Mouse (Mus musculus) adrenal gland, postnatal 4 days (tissue): ENCODE data around the gene Zfp282. TPM values are rescaled to one million over a fixed set of nuclear protein-coding genes. Genes with fewer than 3 reads are reported as not detected.
"Not testable (repeated sequence)": the region's sequence is repeated elsewhere in the genome, so short reads cannot be mapped to it uniquely, and the experiment has no call there.

Experiments
- DNase-seq, 2 experiments: peaks; one replicate each; pipeline ENCODE4 v3.0.0; 2021 to 2022; ENCODE audit warnings: low spot score in 2 of 2, mixed read lengths in 2 of 2
- long read RNA-seq, 2 experiments: library from polyadenylated mRNA; stranded (forward); transcript quantifications; one replicate each; pipeline ENCODE4 v2.0.0; 2021
- total RNA-seq, 2 experiments: library from RNA; stranded (reverse); gene quantifications; 2 replicates each; pipeline ENCODE4 v1.2.3; 2021

Zfp282 gene
- total RNA-seq = 10 to 100 TPM; 19.7 to 19.8 TPM
- long read RNA-seq, experiment 1, full-length matches to known transcripts = 13 of 24 reads
- long read RNA-seq, experiment 1, partial matches to known transcripts = 5 of 24 reads
- long read RNA-seq, experiment 1, other reads (novel, unspliced or antisense) = 6 of 24 reads
- long read RNA-seq, experiment 2, full-length matches to known transcripts = 30 of 58 reads
- long read RNA-seq, experiment 2, partial matches to known transcripts = 23 of 58 reads
- long read RNA-seq, experiment 2, other reads (novel, unspliced or antisense) = 5 of 58 reads

DNA sequence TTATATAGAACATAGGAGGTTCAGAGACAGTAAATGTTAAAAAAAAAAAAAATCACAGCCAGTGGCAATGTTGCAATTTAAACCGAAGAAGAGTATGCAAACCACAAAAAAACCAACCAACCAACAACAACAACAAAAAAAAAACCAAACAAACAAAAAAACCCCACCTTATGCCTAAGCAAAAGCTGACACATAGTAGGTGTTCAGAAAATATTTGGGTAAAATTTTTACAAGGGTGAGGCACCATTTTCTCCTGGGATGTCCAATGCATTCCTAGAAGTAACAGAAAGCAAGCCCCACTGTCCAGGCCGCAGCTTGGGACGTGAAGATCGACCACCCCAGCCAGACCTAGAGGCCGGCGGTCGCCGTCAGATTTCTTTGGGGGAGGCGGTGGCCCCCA lies at the start of gene Zfp282:
Gene Zfp282 (plus strand): TSS at position 147 of the 400 bp plus-strand sequence.
- DNase-seq = no peak

DNA sequence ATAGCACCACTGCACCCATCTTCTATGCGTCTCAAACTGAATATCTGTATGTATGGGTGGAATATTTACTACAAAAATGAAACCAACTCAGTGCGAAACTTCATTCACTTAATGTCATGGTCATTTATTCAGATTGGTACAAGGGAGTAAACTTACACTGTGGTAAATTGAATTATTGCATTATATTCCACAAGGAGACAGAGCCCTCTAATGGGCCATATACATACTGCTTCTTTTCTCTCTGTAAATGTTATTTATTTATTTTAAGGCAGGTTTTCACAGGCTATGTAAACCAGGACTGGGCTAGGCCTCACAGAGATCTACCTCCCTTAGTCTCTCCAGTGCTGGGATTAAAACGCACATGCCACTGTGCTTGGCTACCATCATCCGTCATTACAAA lies 49.5 kb upstream of the Zfp282 start:
- no peak for DNase-seq

DNA sequence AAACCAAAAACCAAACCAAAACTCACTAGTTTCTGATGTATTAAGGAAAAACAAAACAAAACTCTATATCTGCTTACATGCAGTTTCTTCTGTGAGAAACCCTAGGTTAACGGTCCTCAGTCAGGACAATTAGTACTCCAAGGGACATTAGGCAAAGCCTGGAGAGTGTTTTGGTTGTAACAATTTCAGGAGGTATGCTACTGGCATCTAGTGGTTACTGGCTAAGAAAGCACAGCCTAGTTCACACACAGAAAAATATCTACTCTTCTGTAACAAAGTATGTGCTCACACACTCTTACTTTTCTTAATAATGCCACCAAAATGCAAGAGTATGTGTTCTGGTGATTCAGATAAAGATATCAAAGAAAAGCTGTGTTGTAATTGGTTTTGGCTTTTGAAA lies 48.1 kb upstream of the Zfp282 start:
- DNase-seq = no peak

DNA sequence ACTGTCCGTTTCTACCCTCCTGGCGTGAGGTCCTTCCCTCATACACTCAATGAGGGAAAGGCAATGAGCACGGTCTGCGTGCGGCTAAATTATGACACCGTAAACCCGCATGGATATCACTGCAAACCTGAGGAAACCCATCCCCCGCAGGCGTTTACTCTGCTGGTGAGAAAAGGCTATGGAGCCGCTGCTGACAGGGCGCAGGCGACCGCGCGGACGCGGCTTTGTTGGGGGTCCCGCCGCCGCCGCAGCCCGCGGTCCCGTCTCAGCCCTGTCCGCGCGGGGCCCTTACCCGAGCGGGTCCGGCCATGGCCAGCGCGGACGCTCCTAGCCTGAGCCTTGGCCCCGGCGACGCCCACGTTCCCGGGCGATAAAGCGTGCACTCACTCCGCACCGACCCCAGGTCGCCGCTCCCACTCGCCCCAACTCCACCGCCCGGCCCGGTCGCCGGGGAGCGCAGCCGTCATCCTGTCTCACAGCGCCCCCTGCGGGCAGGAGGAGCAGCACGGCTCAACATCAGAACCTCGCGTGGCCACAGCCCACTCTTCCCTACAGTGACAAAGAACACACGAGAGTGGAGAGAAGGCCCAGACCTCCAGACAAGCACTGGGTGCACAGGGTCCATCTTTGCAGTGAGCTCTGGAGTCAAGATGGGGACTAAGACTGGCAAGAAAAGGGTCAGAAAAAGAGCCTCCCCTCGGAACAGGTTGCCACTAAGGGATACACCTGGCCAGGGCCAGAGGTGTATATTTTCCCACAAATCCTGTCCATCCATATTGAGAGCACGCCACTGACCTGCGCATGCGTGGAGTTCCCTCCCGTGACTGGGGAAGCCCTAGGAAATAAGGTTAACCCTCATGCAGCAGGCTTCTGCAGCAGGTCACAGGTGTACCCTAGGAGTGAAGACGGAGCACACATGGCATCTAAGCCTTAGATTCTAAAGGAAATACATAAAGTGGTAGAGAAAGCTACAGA lies 46.6 kb upstream of the Zfp282 start, which contains the start of gene Zfp786:
Gene Zfp786 (minus strand): TSS at position 764 of the 975 bp plus-strand sequence.
- DNase-seq = peak; percentile 86 to 91

DNA sequence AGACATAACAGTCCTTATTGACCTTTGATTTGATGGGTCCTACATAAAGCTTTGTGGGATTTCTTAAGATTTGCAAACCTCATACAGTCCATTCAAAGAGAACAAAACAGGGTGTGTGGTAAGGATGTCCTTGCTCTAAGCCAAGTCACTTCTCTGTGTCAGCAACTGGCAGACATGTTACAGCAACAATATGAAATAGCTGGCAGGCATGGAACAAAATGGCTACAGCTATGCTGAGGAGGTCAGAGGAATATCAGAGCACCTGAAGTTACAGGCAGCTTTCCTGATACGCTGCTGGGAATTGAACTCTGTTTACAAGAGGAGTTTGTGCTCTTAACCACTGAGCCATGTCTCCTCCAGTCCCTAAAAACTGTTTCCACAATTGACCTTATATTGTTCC lies 44.8 kb upstream of the Zfp282 start:
- DNase-seq = no peak

DNA sequence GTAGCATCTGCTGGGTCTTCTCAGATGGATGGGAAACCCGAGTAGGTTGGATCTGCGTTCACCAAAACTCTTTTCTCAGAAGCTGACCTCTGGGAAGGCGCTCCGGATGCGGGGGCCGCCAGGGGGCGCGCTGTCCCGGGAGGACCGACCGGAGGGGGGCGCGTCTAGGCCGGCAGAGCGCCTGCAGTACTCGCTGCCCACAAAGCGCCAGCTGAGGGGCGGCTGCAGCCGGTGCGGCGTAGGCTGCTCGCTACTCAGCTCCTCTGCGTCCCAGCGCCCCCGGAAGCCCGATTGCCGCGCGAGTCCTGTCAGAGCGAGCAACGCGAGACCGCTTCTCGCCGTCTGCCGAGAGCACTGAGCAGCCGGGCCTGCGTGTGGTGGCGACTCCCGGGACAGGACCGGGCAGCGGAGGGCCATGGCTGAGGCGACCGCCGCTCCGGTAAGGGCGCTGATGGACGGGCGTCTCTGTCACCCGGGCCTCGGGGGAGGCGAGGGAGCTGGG lies 41.5 kb upstream of the Zfp282 start, which contains the start of gene Zfp398:
Gene Zfp398 (plus strand): TSS at position 180 of the 502 bp plus-strand sequence.
- peak; percentile 92 to 97 for DNase-seq

DNA sequence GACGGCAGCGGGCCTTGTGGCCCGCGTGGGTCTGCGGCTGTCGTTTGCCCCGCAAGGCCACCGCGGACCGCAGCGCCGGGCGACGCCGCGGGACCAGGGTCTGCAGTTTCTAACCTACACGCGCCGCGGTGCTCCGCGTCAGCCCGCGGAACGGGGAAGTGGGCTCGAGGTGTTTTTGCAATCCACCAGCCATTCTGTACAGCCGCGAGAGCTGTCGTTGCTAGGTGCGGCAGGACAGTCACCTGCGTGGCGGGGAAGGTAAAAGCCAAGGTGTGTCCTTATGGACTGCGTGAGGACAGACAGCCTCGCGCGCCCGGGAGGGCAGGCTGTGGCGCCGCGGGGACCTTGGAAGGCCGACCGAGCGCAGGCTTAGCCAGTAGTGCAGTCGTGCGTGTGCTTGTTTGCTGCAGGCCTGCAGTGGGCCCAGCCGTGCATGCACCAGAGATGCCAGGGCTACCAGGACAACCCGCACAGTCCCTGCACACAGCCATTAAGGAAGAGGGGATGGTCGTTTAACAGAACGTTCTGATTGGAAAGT lies 41.0 kb upstream of the Zfp282 start:
- peak; percentile 25 to 32 for DNase-seq

DNA sequence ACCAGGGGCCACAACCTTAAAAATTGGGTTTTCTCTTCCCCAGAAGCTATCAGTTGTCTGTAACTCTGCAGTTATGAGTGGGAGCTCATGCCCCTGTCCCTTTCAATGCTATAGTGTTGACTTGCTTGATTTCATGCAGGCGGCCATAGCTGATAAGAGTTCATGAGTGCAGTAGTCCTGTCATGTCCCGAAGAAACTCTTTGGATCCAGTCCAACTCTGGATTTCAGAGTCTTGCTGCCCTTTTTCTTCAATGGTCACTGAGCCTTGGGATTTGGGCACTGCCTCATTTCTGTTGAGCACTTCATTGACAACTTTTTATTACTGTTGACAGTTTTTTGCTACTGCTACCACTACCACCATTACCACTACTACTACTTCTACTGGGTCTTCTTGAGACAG lies 39.4 kb upstream of the Zfp282 start:
- DNase-seq = no peak

DNA sequence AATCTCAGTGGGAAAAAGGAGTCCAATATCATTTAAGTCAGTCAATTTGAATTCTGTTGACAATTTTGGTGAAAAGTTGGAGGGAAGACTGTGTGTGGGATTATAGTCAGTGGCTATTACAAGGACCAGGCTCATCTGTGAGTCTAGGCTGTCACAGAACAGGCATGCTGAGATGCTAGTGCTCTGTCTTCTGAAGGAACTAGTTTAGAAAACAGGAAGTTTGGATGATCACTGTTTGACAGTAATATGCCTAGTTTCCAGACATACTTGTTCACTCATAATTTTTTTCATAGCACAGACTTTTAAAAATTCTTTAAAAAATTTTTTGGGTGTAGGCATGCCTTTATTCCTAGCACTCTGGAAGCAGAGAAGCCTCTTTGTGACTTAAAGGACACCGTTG lies 35.9 kb upstream of the Zfp282 start:
- DNase-seq = no peak

DNA sequence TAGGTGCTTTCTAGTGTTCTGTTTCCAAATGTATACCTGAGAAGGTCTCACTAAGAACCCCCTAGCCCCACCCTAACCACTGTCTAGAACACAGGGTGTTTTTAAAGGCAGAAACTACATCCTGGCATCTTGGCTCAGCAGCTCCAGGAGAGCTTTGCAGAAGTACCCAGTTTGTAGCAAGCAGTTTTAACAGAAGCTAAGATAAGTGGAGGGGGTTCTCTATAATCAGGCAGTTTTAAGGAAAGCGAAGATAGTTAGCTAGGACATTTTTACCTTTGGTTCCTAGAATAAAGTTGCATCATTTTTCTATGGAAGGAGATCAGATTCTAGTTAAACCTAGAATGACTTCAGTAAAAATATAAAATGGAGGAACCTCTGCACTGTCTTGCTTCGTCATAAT lies 35.2 kb upstream of the Zfp282 start:
- no peak for DNase-seq

DNA sequence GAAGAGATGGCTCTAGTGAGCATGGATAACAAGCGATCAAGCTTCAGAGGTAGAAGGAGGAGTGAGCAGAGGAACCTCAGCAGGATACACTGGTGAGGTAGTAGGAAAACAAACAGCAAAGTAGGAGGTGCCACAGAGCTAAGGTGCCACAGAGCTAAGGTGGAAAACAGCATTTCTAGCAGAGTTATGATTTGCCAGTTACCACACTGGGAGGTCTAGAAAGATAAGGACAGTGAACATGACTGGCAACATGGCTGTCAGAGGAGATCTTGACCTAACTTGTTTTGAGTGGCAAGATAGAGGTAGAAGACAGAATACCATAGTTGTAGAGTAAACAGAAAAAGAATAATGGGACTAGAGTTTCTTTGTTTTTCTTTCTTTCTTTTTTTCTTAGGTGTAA lies 34.7 kb upstream of the Zfp282 start:
- DNase-seq = no peak

DNA sequence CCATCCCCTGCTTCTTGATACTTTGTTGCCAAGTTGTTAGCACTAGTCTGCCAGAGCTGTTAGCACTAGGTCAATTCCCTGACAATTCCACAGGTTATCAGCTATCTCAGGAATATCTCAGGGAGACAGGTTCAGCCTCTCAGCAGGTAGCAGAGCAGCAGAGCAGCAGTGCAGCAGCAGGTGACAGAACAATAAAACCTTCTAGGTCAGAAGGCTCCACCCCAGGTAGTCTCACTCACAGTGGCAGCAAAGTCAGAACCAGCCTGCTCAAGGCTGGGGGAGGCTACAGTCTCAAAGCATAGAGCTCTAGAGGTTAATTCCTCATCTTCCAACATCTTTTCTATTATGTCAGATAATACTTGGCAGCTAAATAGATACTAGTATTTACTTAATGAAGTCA lies 31.2 kb upstream of the Zfp282 start:
- DNase-seq = no peak

DNA sequence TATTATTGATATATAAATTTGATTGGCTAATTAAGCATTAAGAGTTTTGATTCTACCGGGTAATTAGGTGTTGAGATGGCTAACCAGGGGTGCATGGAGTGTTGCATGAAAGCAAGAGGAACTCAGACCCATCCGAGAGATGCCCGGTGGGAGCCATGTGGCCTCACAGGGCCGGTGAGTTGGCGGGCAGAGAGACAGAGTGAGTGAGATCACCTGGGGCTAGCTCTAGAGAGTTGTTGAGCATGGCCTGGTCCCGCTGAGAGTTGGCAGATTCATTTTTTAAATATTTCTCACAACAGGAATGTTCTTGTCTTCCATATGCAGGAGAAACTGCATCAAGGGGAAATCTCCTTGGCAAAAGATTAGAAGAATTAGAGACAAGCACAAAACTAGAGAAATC lies 19.8 kb upstream of the Zfp282 start:
- DNase-seq = no peak

DNA sequence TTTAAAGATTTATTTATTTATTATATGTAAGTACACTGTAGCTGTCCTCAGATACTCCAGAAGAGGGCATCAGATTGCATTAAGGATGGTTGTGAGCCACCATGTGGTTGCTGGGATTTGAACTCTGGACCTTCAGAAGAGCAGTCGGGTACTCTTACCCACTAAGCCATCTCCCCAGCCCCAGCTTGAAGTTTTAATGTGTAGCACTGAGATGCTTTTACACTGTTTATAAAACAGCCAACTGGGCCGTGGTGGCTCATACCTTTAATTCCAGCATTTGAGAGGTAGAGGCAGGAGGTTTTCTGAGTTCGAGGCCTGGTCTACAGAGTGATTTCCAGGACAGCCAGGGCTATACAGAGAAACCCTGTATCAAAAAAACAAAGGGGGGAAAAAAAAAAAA lies 19.3 kb upstream of the Zfp282 start:
- not testable (repeated sequence) for DNase-seq

DNA sequence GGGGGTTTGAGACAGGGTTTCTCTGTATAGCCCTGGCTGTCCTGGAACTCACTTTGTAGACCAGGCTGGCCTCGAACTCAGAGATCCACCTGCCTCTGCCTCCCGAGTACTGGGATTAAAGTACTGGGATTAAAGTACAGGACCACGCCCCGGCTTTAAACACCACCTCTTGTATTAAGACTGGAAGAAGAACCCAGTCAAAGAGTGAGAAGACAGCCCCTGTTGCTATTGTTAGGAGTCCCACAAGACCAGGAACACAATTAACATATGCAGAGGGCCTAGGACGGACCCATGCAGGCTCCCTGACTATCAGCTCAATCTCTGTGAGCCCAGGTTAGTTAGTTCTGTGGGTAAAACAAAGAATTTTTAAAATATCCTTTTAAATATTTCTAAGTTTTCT lies 4.7 kb upstream of the Zfp282 start:
- DNase-seq = no peak

DNA sequence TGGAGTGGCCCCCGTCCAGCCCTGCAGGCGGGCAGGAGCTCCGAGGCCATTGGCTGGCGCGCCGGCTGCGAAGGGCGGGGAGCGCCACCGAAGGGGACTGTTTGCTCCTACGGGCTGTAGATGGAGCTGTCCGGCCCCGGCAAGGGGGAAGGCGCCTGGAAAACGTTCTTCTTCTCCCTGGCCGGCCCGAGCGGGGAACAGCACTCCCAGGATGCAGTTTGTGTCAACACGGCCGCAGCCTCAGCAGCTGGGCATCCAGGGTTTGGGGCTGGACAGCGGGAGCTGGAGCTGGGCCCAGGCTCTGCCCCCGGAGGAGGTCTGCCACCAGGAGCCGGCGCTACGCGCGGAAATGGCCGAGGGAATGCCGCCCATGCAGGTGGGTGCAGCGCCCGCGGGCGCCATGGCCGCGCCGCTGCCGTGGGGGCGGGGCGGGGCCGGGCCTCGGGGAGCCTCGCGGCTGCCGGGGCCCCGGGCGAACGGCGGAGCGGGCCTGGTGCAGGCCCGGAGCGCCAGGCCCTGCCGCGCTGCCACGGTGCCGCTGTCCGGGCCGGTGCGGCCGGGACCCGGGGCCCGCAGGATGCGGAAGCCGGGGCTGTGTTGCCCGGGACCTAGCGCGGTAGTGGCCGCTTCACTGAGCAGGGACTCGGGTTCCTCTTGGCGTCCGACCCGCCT lies 593 bp downstream of the Zfp282 start:
- DNase-seq = peak; percentile 75 to 91

DNA sequence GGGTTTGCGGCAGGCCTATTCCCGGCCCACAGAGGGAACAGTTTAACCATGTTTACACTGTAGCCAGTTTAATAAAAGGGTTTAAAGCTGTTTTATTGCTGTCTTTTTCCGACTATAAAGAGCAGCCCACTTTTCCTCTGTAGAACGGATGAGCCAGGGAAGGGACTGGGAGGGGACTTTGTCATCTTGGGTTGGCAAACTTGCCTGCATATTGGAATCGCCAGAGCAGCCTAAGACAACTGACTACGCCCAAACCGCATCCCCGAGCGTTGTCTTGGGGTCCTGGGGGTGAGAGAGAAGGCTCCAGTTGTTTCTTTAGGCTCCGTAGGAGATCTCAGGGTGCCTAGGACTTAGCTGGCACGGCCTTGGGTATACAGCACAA lies 1.1 kb downstream of the Zfp282 start:
- DNase-seq = no peak

DNA sequence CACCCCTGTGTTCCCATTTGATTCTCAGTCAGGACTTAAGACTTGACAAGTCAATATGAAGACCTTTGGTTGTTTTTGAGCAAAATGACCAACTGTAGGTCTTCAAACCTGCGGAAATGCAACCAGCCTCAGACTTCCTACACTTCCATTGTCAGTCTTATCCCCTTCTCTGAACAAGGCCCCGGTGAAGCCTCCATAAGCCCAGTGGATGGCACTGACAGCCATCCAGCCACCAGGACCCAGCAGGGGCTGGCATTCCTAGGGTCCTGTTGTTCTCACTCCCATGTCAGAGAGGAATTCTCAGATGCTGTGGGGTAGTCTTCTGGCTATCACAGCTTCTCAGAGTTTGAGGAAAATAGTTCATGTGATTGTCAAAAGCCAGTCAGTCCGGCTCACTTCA lies 1.6 kb downstream of the Zfp282 start:
- DNase-seq = no peak

DNA sequence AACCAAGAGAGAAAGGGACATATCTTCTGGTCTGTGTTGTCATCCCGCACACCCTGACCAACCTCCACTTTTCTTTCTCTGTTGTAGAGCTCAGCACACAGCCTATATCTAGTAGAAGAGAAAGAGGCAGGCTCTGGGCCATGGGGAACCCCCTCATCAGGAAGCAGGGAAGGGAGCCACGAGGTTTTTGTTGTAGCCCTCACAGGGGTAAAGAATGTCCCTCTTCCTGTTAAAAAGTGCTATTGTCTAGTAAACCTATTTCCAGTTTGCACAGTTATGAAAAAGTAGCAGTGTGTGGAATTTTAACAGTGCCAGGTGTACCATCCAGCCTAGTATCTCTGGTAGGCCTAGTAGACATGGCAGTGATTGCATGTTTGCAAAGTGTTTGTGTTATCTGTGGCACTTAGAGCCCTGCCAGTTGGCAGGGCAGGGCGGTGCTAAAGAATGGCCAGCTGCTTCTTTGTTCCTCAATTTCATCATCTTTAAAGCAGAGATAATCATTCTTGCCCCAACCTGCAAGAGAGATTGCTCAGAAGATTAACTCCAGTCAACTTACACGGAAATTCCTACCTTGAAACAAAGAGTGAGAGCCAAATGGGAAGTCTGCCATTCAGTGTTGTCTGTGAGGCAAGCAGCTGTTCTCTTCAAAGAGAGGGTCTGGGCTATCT lies 2.2 kb downstream of the Zfp282 start:
- no peak for DNase-seq

DNA sequence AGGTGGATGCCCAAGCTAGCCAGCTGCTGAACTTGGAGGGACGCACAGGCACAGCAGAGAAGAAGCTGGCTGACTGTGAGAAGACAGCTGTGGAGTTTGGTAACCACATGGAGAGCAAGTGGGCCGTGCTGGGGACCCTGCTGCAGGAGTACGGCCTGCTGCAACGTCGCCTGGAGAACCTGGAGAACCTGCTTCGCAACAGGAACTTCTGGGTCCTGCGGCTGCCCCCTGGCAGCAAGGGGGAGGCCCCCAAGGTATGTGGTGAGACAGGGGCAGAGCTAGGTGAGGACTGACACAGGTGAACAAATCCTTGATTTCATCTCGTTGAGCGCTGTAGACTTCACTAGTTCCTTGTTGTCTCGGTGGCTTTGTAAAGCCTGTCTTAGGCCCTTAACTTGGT lies 3.2 kb downstream of the Zfp282 start:
- DNase-seq = no peak
